Mouse (Mus musculus) hindbrain, embryonic 14.5 days (tissue): ENCODE data around the gene Gm16181. TPM values are rescaled to one million over a fixed set of nuclear protein-coding genes. Genes with fewer than 3 reads are reported as not detected.

ENCODE experiments used
- ATAC-seq: fragments of 200-750 bp; cut with Nextera tagmentation; 2 replicates; pipeline ENCODE4 v1.8.0; 2017; ENCODE audit warnings: moderate number of reproducible peaks, mild to moderate bottlenecking, moderate TSS enrichment, moderate library complexity; ENCODE audit not compliant: low FRiP score
- DNase-seq: peaks from one replicate; pipeline ENCODE4 v3.0.0-alpha.2; 2015; ENCODE audit warnings: low spot score
- H3K27ac ChIP-seq: fragments of 300-500 bp; sonication (generic); 2 replicates; pipeline ENCODE4 v1.5.1; 2014; ENCODE audit warnings: mild to moderate bottlenecking, moderate library complexity
- H3K27me3 ChIP-seq: fragments of 300-500 bp; sonication (generic); 2 replicates; pipeline ENCODE4 v1.6.1; 2014; ENCODE audit warnings: mild to moderate bottlenecking, low read length, mixed read lengths; ENCODE audit not compliant: control insufficient read depth, insufficient read depth
- H3K36me3 ChIP-seq: fragments of 300-500 bp; sonication (generic); replicated peaks from 2 replicates; pipeline ENCODE4 v1.6.1; 2014; ENCODE audit not compliant: control insufficient read depth, insufficient read depth
- H3K4me1 ChIP-seq: fragments of 300-500 bp; sonication (generic); replicated peaks from 2 replicates; pipeline ENCODE4 v1.6.1; 2014; ENCODE audit warnings: antibody characterized with exemption, low read length, mixed read lengths; ENCODE audit not compliant: control insufficient read depth, insufficient read depth
- H3K4me2 ChIP-seq: fragments of 300-500 bp; sonication (generic); replicated peaks from 2 replicates; pipeline ENCODE4 v1.6.1; 2014; ENCODE audit warnings: mild to moderate bottlenecking, moderate library complexity
- H3K4me3 ChIP-seq: fragments of 300-500 bp; sonication (generic); replicated peaks from 2 replicates; pipeline ENCODE4 v1.5.1; 2014; ENCODE audit warnings: mild to moderate bottlenecking, low read length
- H3K9ac ChIP-seq: fragments of 300-500 bp; sonication (generic); 2 replicates; pipeline ENCODE4 v1.6.1; 2014
- H3K9me3 ChIP-seq: fragments of 300-500 bp; sonication (generic); 2 replicates; pipeline ENCODE4 v1.6.1; 2016; ENCODE audit warnings: low read length; ENCODE audit not compliant: control insufficient read depth
- WGBS: fragments of 180-500 bp; shearing (Covaris S2); extraction: QIAGEN DNeasy Blood & Tissue Kit; methylation state at CpG from one replicate; pipeline ENCODE4 v1.1.7; 2014; 5-methylcytosine and 5-hydroxymethylcytosine counted together
- microRNA-seq: library from miRNA; unstranded; fragments of <30 nt; microRNA quantifications from one replicate; pipeline ENCODE4, GENCODE M21; 2016
- polyA plus RNA-seq: library from polyadenylated mRNA; unstranded; fragments of >200 nt; fragmentation: Nextera tagmentation; extraction: Ambion mirVana; gene quantifications from 2 replicates; pipeline ENCODE4 v1.2.1, GENCODE M21; 2014

The Gm16181 gene
- polyA plus RNA-seq, 1 experiment from 2014 or later = not detected

DNA sequence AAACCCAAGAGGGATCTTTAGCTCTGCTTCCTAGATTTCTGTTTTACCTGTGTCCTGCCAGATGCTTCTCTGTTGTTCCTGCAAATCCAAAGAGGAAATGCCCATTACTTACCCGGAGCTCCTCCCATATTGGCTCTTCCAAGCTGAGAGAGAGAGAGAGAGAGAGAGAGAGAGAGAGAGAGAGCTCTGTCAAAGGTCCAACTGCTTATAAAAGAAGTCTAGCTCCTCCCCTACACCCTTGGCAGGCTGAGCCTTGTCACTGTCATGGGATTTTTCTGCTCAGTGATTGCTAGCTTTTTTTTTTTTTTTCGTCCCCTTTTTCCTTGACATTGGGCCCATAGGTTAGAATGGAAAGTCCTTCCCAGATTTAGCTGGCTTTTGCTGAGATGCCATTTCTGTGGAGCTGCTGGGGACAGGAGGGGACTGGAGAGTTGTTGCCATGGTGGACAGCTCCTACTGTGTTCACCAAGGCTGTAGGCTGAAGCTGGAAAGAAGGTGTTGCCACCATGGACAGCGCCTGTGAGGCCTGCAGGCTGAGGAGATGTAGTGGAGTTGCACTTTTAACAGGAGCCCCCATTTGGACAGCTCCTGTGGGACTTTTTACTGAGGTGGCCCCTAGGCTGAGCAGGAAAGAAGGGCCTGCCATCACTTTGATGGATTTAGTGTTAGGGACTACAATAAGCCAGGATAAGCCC, 49.2 kb downstream of the Gm16181 start:
- H3K4me1 ChIP-seq = no peaks in the 10 kb centered on the region
- no peak overlapping the region for H3K9ac ChIP-seq
- no peaks in the 10 kb centered on the region for H3K9me3 ChIP-seq
- DNase-seq (no peak), ATAC-seq (no peak)
- WGBS = 27% methylated on average over 3 of the region's 3 CpGs
- H3K27ac ChIP-seq = no peak overlapping the region
- H3K36me3 ChIP-seq = no peaks in the 10 kb centered on the region
- no peak overlapping the region for H3K4me2 ChIP-seq
- H3K27me3 ChIP-seq = no peaks in the 10 kb centered on the region
- no peak overlapping the region for H3K4me3 ChIP-seq

DNA sequence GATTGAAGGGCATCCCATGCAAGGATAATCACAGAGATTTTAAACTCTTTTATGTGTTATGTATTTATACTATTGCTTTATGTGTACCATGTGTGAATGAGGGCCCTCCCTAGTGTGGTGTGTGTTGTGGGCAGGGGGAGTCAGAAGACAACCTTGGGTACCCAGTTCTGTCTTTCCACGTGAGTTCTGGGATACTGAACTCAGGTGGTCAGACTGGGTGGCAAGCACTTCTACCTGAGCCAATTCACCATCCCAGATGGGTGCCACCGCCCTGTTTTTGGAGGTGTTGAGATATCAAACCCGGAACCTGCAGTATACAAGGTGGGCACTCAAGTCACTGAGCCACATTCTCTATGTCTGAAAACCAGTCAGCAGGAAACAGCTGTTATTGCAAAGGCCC, 51.6 kb downstream of the Gm16181 start:
- DNase-seq (no peak), ATAC-seq (no peak)
- Histone ChIP-seq H3K9ac (no peak overlapping the region), H3K36me3 (no peaks in the 10 kb centered on the region), H3K4me1 (no peaks in the 10 kb centered on the region), H3K4me3 (no peak overlapping the region), H3K4me2 (no peak overlapping the region), H3K9me3 (no peaks in the 10 kb centered on the region), H3K27ac (no peak overlapping the region), H3K27me3 (peaks cover 14% of the 10 kb centered on the region)
- 76% methylated on average over 3 of the region's 3 CpGs for WGBS

Small RNAs within 50 kb of the gene (microRNA-seq; reads per million reads assigned to microRNA genes)
- not detected for gene Mir6973a
- not detected for gene Mir6974
- gene Mir6975 = 2.7 reads per million, percentile 10 among the genes with 10 or more reads in this experiment
- gene Mir8094 = not detected

Other genes with a start within 250 kb of the Gm16181 start
- 7.5 and 11.6 TPM in 2 replicates for gene Hspa1a, start 248.7 kb upstream of the Gm16181 start, polyA plus RNA-seq
- 1.9 TPM in 2 replicates for gene Hspa1l, start 248.1 kb upstream of the Gm16181 start, polyA plus RNA-seq
- gene Lsm2, start 239.0 kb upstream of the Gm16181 start, polyA plus RNA-seq = 92.9 and 97.8 TPM in 2 replicates
- 51.0 and 51.6 TPM in 2 replicates for gene Vars, start 219.8 kb upstream of the Gm16181 start, polyA plus RNA-seq
- gene Vwa7, start 204.3 kb upstream of the Gm16181 start, polyA plus RNA-seq = 0.13 and 0.16 TPM in 2 replicates
- 1.4 and 1.7 TPM in 2 replicates for gene Sapcd1, start 192.8 kb upstream of the Gm16181 start, polyA plus RNA-seq
- 1.5 and 2.4 TPM in 2 replicates for gene Msh5, start 174.1 kb upstream of the Gm16181 start, polyA plus RNA-seq
- 23.8 and 24.7 TPM in 2 replicates for gene Clic1, start 170.9 kb upstream of the Gm16181 start, polyA plus RNA-seq
- 295 and 328 TPM in 2 replicates for gene Ddah2, start 161.8 kb upstream of the Gm16181 start, polyA plus RNA-seq
- gene Ly6g6c, start 155.4 kb upstream of the Gm16181 start, polyA plus RNA-seq = not detected in 2 replicates
- gene Mpig6b, start 154.7 kb upstream of the Gm16181 start, polyA plus RNA-seq = 0.21 and 0.42 TPM in 2 replicates
- gene Ly6g6e, start 143.9 kb upstream of the Gm16181 start, polyA plus RNA-seq = not detected in 2 replicates
- gene Ly6g6d, start 142.8 kb upstream of the Gm16181 start, polyA plus RNA-seq = 0.82 and 0.94 TPM in 2 replicates
- 0.23 TPM in 1 of 2 replicates, not detected in the other for gene Ly6g6f, start 135.2 kb upstream of the Gm16181 start, polyA plus RNA-seq
- 86.8 and 89.1 TPM in 2 replicates for gene Abhd16a, start 131.6 kb upstream of the Gm16181 start, polyA plus RNA-seq
- gene Ly6g5c, start 112.6 kb upstream of the Gm16181 start, polyA plus RNA-seq = not detected in 2 replicates
- 0.44 and 1.0 TPM in 2 replicates for gene Ly6g5b, start 105.4 kb upstream of the Gm16181 start, polyA plus RNA-seq
- gene Gpank1, start 99.4 kb upstream of the Gm16181 start, polyA plus RNA-seq = 21.9 and 22.0 TPM in 2 replicates
- 321 and 339 TPM in 2 replicates for gene Csnk2b, start 98.8 kb upstream of the Gm16181 start, polyA plus RNA-seq
- 6.0 and 6.2 TPM in 2 replicates for gene D17H6S53E, start 94.5 kb upstream of the Gm16181 start, polyA plus RNA-seq
- 0.39 TPM in 1 of 2 replicates, not detected in the other for gene Apom, start 88.8 kb upstream of the Gm16181 start, polyA plus RNA-seq
- 90.2 and 98.2 TPM in 2 replicates for gene Bag6, start 85.7 kb upstream of the Gm16181 start, polyA plus RNA-seq
- 152 and 168 TPM in 2 replicates for gene Prrc2a, start 55.9 kb upstream of the Gm16181 start, polyA plus RNA-seq
- 7.8 and 8.7 TPM in 2 replicates for gene Aif1, start 44.8 kb upstream of the Gm16181 start, polyA plus RNA-seq
- 8.2 and 13.3 TPM in 2 replicates for gene Lst1, start 32.4 kb upstream of the Gm16181 start, polyA plus RNA-seq
- 0.29 and 0.39 TPM in 2 replicates for gene Ltb, start 26.4 kb upstream of the Gm16181 start, polyA plus RNA-seq
- not detected in 2 replicates for gene Tnf, start 18.8 kb upstream of the Gm16181 start, polyA plus RNA-seq
- 0.23 and 0.55 TPM in 2 replicates for gene Lta, start 15.5 kb upstream of the Gm16181 start, polyA plus RNA-seq
- gene Atp6v1g2, start 12.8 kb downstream of the Gm16181 start, polyA plus RNA-seq = 122 and 138 TPM in 2 replicates
- gene Nfkbil1, start 15.0 kb downstream of the Gm16181 start, polyA plus RNA-seq = 3.5 and 3.8 TPM in 2 replicates
- gene Ddx39b, start 20.9 kb downstream of the Gm16181 start, polyA plus RNA-seq = 341 and 346 TPM in 2 replicates
- 95.5 and 98.1 TPM in 2 replicates for gene H2-D1, start 41.9 kb downstream of the Gm16181 start, polyA plus RNA-seq
- 0.25 and 0.27 TPM in 2 replicates for gene H2-Q1, start 99.6 kb downstream of the Gm16181 start, polyA plus RNA-seq
- 3.0 and 3.1 TPM in 2 replicates for gene H2-Q2, start 121.4 kb downstream of the Gm16181 start, polyA plus RNA-seq
- 0.59 and 0.74 TPM in 2 replicates for gene H2-Q4, start 158.8 kb downstream of the Gm16181 start, polyA plus RNA-seq
- gene H2-Q6, start 204.0 kb downstream of the Gm16181 start, polyA plus RNA-seq = 0.44 and 0.71 TPM in 2 replicates
- 2.8 and 2.9 TPM in 2 replicates for gene H2-Q7, start 218.3 kb downstream of the Gm16181 start, polyA plus RNA-seq
- not detected in 2 replicates for gene H2-Q10, start 249.3 kb downstream of the Gm16181 start, polyA plus RNA-seq